Mouse (Mus musculus) splenic B cell, adult 2 months (primary cell): ENCODE data around the gene Taf1c.

Source experiments
- DNase-seq: peaks from one replicate; pipeline ENCODE4 v3.0.0-alpha.2; 2011; ENCODE audit warnings: low read depth, low spot score
- H3K27me3 ChIP-seq: 2 replicates; pipeline ENCODE4 v1.6.1; 2012; ENCODE audit warnings: mild to moderate bottlenecking, low read length, moderate library complexity, mixed read lengths; ENCODE audit not compliant: control insufficient read depth, poor library complexity, insufficient read depth, severe bottlenecking
- H3K36me3 ChIP-seq: 2 replicates; pipeline ENCODE4 v1.6.1; 2012; ENCODE audit warnings: mild to moderate bottlenecking, low read length, moderate library complexity, mixed read lengths; ENCODE audit not compliant: control insufficient read depth, poor library complexity, insufficient read depth, severe bottlenecking

Gene Taf1c

GRCm38 (mm10) chr8:119572411-119572810, 32.6 kb downstream of the Taf1c start:
- DNase-seq = no peak
- Histone ChIP-seq H3K36me3 (no peaks in the 10 kb centered on the region), H3K27me3 (no peaks in the 10 kb centered on the region)

- no peak for DNase-seq
- no peaks in the 10 kb centered on the region for H3K27me3 ChIP-seq
Measured at GRCm38 (mm10) chr8:119571135-119571534, 33.9 kb downstream of the Taf1c start.

GRCm38 (mm10) chr8:119569881-119570280, 35.1 kb downstream of the Taf1c start:
- no peak for DNase-seq
- Histone ChIP-seq H3K36me3 (peaks cover 9% of the 10 kb centered on the region), H3K27me3 (no peaks in the 10 kb centered on the region)

More at GRCm38 (mm10) chr8:119571135-119571534, 33.9 kb downstream of the Taf1c start:
- no peaks in the 10 kb centered on the region for H3K36me3 ChIP-seq

- DNase-seq = no peak
Measured at GRCm38 (mm10) chr8:119568951-119569350, 36.1 kb downstream of the Taf1c start.

GRCm38 (mm10) chr8:119568251-119568650, 36.8 kb downstream of the Taf1c start:
- H3K27me3 ChIP-seq = no peaks in the 10 kb centered on the region
- DNase-seq = no peak
- peaks cover 9% of the 10 kb centered on the region for H3K36me3 ChIP-seq

More at GRCm38 (mm10) chr8:119568951-119569350, 36.1 kb downstream of the Taf1c start:
- Histone ChIP-seq H3K27me3 (no peaks in the 10 kb centered on the region), H3K36me3 (peaks cover 9% of the 10 kb centered on the region)

- H3K36me3 ChIP-seq = peaks cover 11% of the 10 kb centered on the region
- H3K27me3 ChIP-seq = no peaks in the 10 kb centered on the region
- DNase-seq = no peak
Measured at GRCm38 (mm10) chr8:119566367-119566766, 38.7 kb downstream of the Taf1c start.

GRCm38 (mm10) chr8:119563849-119564251, 41.2 kb downstream of the Taf1c start:
- Histone ChIP-seq H3K27me3 (no peaks in the 10 kb centered on the region), H3K36me3 (peaks cover 11% of the 10 kb centered on the region)
- DNase-seq = peak; percentile 70

- H3K27me3 ChIP-seq = no peaks in the 10 kb centered on the region
- peaks cover 1% of the 10 kb centered on the region for H3K36me3 ChIP-seq
- no peak for DNase-seq
Measured at GRCm38 (mm10) chr8:119559402-119559720, 45.7 kb downstream of the Taf1c start.

- Histone ChIP-seq H3K27me3 (no peaks in the 10 kb centered on the region), H3K36me3 (peaks cover 1% of the 10 kb centered on the region)
- peak; percentile 99 for DNase-seq
Measured at GRCm38 (mm10) chr8:119558603-119559401, 46.2 kb downstream of the Taf1c start, which contains the start of gene Mbtps1. TSS of gene Mbtps1 (minus strand) at chr8:119558735.

- no peaks in the 10 kb centered on the region for H3K27me3 ChIP-seq
- DNase-seq = peak; percentile 89
- H3K36me3 ChIP-seq = peaks cover 1% of the 10 kb centered on the region
Measured at GRCm38 (mm10) chr8:119557821-119558602, 47.0 kb downstream of the Taf1c start.

GRCm38 (mm10) chr8:119557132-119557531, 47.9 kb downstream of the Taf1c start:
- peak; percentile 6 for DNase-seq
- Histone ChIP-seq H3K36me3 (no peaks in the 10 kb centered on the region; the same call in 1 of the 2 replicates), H3K27me3 (no peaks in the 10 kb centered on the region)

- H3K27me3 ChIP-seq = no peaks in the 10 kb centered on the region
- no peak for DNase-seq
- H3K36me3 ChIP-seq = peaks cover 2% of the 10 kb centered on the region; the same call in 1 of the 2 replicates
Measured at GRCm38 (mm10) chr8:119555861-119556260, 49.2 kb downstream of the Taf1c start.

- H3K27me3 ChIP-seq = no peaks in the 10 kb centered on the region
- DNase-seq = no peak
- H3K36me3 ChIP-seq = peaks cover 4% of the 10 kb centered on the region; the same call in 1 of the 2 replicates
Measured at GRCm38 (mm10) chr8:119552967-119553366, 52.1 kb downstream of the Taf1c start.

- DNase-seq = no peak
- no peaks in the 10 kb centered on the region for H3K27me3 ChIP-seq
- peaks cover 14% of the 10 kb centered on the region for H3K36me3 ChIP-seq
Measured at GRCm38 (mm10) chr8:119548560-119549113, 56.4 kb downstream of the Taf1c start.
